Mouse (Mus musculus) hindbrain, embryonic 16.5 days (tissue): ENCODE data around the gene Dennd2a. TPM values are rescaled to one million over a fixed set of nuclear protein-coding genes. Genes with fewer than 3 reads are reported as not detected.

Source experiments
- ATAC-seq: fragments of 200-750 bp; cut with Nextera tagmentation; 2 replicates; pipeline ENCODE4 v1.8.0; 2017; ENCODE audit warnings: moderate TSS enrichment, moderate library complexity
- H3K27ac ChIP-seq: fragments of 300-500 bp; sonication (generic); 2 replicates; pipeline ENCODE4 v1.5.1; 2014; ENCODE audit warnings: low read depth, mild to moderate bottlenecking, control low read depth, low read length, moderate library complexity
- H3K27me3 ChIP-seq: fragments of 300-500 bp; sonication (generic); replicated peaks from 2 replicates; pipeline ENCODE4 v1.6.1; 2014; ENCODE audit warnings: low read length; ENCODE audit not compliant: control insufficient read depth, insufficient read depth
- H3K36me3 ChIP-seq: fragments of 300-500 bp; sonication (generic); 2 replicates; pipeline ENCODE4 v1.6.1; 2014; ENCODE audit warnings: mild to moderate bottlenecking, low read length, moderate library complexity, mixed read lengths; ENCODE audit not compliant: control insufficient read depth, insufficient read depth
- H3K4me1 ChIP-seq: fragments of 300-500 bp; sonication (generic); 2 replicates; pipeline ENCODE4 v1.6.1; 2014; ENCODE audit warnings: low read depth, low read length; ENCODE audit not compliant: control insufficient read depth, insufficient read depth
- H3K4me2 ChIP-seq: fragments of 300-500 bp; sonication (generic); 2 replicates; pipeline ENCODE4 v1.6.1; 2014; ENCODE audit warnings: mild to moderate bottlenecking, low read length, control low read depth, moderate library complexity
- H3K4me3 ChIP-seq: fragments of 300-500 bp; sonication (generic); 2 replicates; pipeline ENCODE4 v1.5.1; 2014; ENCODE audit warnings: mild to moderate bottlenecking, low read length, control low read depth, moderate library complexity
- H3K9ac ChIP-seq: fragments of 300-500 bp; sonication (generic); 2 replicates; pipeline ENCODE4 v1.6.1; 2014; ENCODE audit warnings: low read depth, mild to moderate bottlenecking, control low read depth, low read length, moderate library complexity
- H3K9me3 ChIP-seq: fragments of 300-500 bp; sonication (generic); 2 replicates; pipeline ENCODE4 v1.6.1; 2014; ENCODE audit warnings: mild to moderate bottlenecking, low read length, moderate library complexity; ENCODE audit not compliant: control insufficient read depth
- WGBS: fragments of 180-500 bp; shearing (Covaris S2); extraction: QIAGEN DNeasy Blood & Tissue Kit; methylation state at CpG from one replicate; pipeline ENCODE4 v1.1.7; 2014; 5-methylcytosine and 5-hydroxymethylcytosine counted together
- polyA plus RNA-seq: library from polyadenylated mRNA; unstranded; fragments of >200 nt; fragmentation: Nextera tagmentation; extraction: Ambion mirVana; gene quantifications from 2 replicates; pipeline ENCODE4 v1.2.1, GENCODE M21; 2015

Gene Dennd2a
- polyA plus RNA-seq, 1 experiment from 2014 or later: 12.8 TPM

GRCm38 (mm10) chr6:39497165-39497564 lies 60.5 kb downstream of the Dennd2a start:
- H3K27me3 ChIP-seq: no peaks in the 10 kb centered on the region
- H3K4me3 ChIP-seq: no peak overlapping the region
- no peak for ATAC-seq
- H3K9me3 ChIP-seq: no peaks in the 10 kb centered on the region
- no peak overlapping the region for H3K27ac ChIP-seq
- H3K36me3 ChIP-seq: peaks cover 3% of the 10 kb centered on the region
- H3K4me2 ChIP-seq: no peak overlapping the region
- no peak overlapping the region for H3K9ac ChIP-seq
- WGBS: 73% methylated on average over 4 of the region's 4 CpGs
- no peaks in the 10 kb centered on the region; the same call in 1 of the 2 replicates for H3K4me1 ChIP-seq

- no peaks in the 10 kb centered on the region; the same call in 1 of the 2 replicates for H3K4me1 ChIP-seq
- H3K27me3 ChIP-seq: no peaks in the 10 kb centered on the region
- H3K9me3 ChIP-seq: no peaks in the 10 kb centered on the region
- H3K9ac ChIP-seq: no peak overlapping the region
- no peak overlapping the region for H3K4me2 ChIP-seq
- peak overlapping the region; percentile 19; the same call in 1 of the 2 replicates for H3K27ac ChIP-seq
- WGBS: 50% methylated on average over 12 of the region's 12 CpGs
- no peak overlapping the region for H3K4me3 ChIP-seq
- peaks cover 3% of the 10 kb centered on the region for H3K36me3 ChIP-seq
- peak; percentile 87 for ATAC-seq
These were observed 64.4 kb downstream of the Dennd2a start for GRCm38 (mm10) chr6:39493129-39493714.

DNA sequence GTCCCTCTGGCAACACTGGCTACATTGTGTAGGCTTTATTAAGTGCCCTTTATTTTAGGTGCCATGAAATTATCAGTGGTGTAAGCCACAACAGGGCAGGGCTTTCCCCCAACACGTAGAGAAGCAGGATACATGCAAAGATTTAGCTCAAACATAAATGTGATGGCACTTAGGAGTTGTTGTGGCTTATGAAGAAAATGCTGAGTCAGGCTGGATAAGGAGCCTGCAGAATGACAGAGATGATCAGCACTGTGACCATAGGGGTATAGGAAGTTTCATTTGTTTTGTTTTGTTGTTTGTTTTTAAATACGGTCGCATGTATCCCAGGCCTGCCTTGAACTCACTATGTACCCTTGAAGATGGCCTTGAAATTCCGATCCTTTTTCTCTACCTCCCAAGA lies 65.5 kb downstream of the Dennd2a start:
- Histone ChIP-seq H3K4me2 (no peak overlapping the region), H3K27me3 (no peaks in the 10 kb centered on the region), H3K4me1 (no peaks in the 10 kb centered on the region; the same call in 1 of the 2 replicates), H3K36me3 (peaks cover 9% of the 10 kb centered on the region), H3K9me3 (no peaks in the 10 kb centered on the region), H3K9ac (no peak overlapping the region), H3K27ac (no peak overlapping the region), H3K4me3 (no peak overlapping the region)
- 89% methylated on average over 4 of the region's 4 CpGs for WGBS
- no peak for ATAC-seq

GRCm38 (mm10) chr6:39491203-39491602 lies 66.5 kb downstream of the Dennd2a start:
- Histone ChIP-seq H3K4me2 (no peak overlapping the region), H3K9me3 (no peaks in the 10 kb centered on the region), H3K4me1 (no peaks in the 10 kb centered on the region; the same call in 1 of the 2 replicates), H3K36me3 (peaks cover 12% of the 10 kb centered on the region), H3K4me3 (no peak overlapping the region), H3K27me3 (no peaks in the 10 kb centered on the region), H3K9ac (no peak overlapping the region), H3K27ac (no peak overlapping the region)
- WGBS: 47% methylated on average over 5 of the region's 5 CpGs
- peak; percentile 38; the same call in 1 of the 2 replicates for ATAC-seq

GRCm38 (mm10) chr6:39488292-39488691 lies 69.4 kb downstream of the Dennd2a start:
- Histone ChIP-seq H3K4me2 (no peak overlapping the region), H3K4me1 (no peaks in the 10 kb centered on the region; the same call in 1 of the 2 replicates), H3K9ac (no peak overlapping the region), H3K9me3 (no peaks in the 10 kb centered on the region), H3K27ac (no peak overlapping the region), H3K36me3 (peaks cover 23% of the 10 kb centered on the region), H3K27me3 (no peaks in the 10 kb centered on the region), H3K4me3 (no peak overlapping the region)
- ATAC-seq: no peak
- WGBS: 94% methylated on average over 8 of the region's 8 CpGs

DNA sequence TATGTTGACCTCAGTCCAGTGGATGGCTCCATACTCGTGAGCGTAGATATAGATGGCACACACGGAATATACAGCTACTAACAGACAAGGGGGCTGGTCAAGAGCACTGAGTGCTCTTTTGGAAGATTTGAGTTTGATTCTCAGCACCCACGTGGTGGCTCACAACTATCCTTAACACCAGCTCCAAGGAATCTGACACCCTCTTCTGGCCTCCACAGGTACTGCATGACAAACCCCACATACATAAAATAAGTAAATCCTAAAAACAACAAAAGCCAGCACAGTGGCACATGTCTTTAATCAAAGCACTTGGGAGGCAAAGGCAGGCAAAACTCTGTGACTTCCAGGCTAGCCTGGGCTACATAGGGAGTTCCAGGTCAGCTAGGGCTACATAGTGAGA lies 74.0 kb downstream of the Dennd2a start:
- Histone ChIP-seq H3K27ac (no peak overlapping the region), H3K4me1 (peaks cover under 1% of the 10 kb centered on the region; the same call in 1 of the 2 replicates), H3K9me3 (no peaks in the 10 kb centered on the region), H3K27me3 (no peaks in the 10 kb centered on the region), H3K4me3 (no peak overlapping the region), H3K9ac (no peak overlapping the region), H3K36me3 (peaks cover 42% of the 10 kb centered on the region), H3K4me2 (no peak overlapping the region)
- 97% methylated on average over 4 of the region's 4 CpGs for WGBS
- ATAC-seq: no peak

DNA sequence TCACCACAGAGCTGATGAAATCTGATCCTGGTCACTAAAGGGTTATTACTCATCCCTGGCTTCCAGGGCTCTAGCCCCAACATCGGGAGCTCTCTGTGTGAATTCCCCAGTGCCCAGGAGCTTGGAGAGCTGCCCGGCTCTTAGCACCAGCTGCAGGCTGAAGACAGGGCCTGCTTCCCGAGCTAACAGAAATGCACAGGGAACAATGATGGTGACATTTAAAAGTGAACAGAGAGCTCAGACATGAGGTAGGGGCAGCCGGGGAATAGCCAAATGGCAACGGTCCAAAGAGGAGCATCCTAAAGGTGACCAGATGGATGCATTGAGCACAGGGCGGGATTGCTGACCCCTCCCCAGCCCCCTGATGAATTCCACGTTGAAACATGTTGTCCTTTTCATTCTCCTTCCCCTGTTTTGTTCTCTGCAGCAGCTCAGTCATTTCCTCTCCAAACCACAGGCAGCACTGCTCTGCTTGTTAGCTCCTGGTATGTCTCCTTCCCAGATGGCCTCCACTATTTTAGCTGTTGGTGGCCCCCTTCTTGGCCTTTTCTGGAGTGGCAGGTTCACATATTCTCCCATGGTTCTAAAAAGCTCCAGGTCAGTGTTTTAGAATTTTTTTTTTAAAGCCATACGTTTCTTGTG lies 79.0 kb downstream of the Dennd2a start:
- Histone ChIP-seq H3K9me3 (no peaks in the 10 kb centered on the region), H3K36me3 (peaks cover 22% of the 10 kb centered on the region), H3K27me3 (no peaks in the 10 kb centered on the region), H3K27ac (peak overlapping the region; percentile 74), H3K4me3 (no peak overlapping the region), H3K9ac (peak overlapping the region; percentile 20; the same call in 1 of the 2 replicates), H3K4me1 (peaks cover 11% of the 10 kb centered on the region), H3K4me2 (no peak overlapping the region)
- peak; percentile 84 for ATAC-seq
- 21% methylated on average over 8 of the region's 8 CpGs for WGBS

DNA sequence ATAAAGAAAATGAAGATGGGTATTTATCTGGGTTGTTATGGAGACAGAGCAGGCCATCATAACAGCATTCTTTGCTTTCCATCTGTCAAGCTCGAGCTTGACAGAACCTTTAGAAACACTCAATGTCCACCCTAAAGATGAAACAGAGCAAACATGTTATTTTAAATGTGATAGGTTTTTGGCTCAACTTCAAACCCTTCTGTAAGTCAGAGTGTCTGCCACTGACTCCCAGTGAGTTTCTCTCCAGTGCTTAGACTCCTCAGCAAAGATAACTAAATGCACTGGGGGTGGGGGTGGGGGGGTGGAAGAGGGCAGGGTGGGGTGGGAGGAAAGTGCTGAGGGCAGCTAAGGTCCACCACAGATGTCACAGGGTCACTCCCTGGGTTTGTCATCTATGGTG lies 81.0 kb downstream of the Dennd2a start:
- H3K4me3 ChIP-seq: no peak overlapping the region
- H3K9ac ChIP-seq: no peak overlapping the region
- ATAC-seq: no peak
- peaks cover 10% of the 10 kb centered on the region for H3K36me3 ChIP-seq
- no peak overlapping the region for H3K4me2 ChIP-seq
- H3K9me3 ChIP-seq: no peaks in the 10 kb centered on the region
- no peak overlapping the region for H3K27ac ChIP-seq
- 62% methylated on average over 1 of the region's 1 CpGs for WGBS
- no peaks in the 10 kb centered on the region for H3K27me3 ChIP-seq
- peaks cover 11% of the 10 kb centered on the region for H3K4me1 ChIP-seq

DNA sequence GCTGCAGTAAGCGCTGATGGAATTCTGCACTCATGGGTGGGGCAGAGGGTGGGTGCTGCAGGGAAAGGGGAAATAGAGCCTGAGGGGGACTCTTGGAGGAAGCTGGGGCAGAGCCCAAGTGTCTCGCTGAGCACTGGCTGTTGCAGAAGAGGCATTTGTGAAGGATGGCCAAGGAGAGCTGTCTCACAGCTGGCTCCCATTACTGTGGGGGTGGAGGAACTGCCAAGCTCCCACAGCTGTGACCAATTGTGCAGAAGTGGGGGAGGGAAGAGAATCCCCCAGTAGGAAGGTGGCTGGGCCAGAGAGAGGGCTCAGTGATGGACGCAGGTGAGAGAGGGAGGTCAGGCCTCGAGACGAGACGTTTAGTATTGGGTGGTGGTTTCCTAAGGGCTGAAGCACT lies 83.2 kb downstream of the Dennd2a start:
- Histone ChIP-seq H3K4me3 (no peak overlapping the region), H3K36me3 (peaks cover 11% of the 10 kb centered on the region), H3K9me3 (no peaks in the 10 kb centered on the region), H3K4me2 (no peak overlapping the region), H3K9ac (no peak overlapping the region), H3K4me1 (peaks cover 11% of the 10 kb centered on the region), H3K27me3 (no peaks in the 10 kb centered on the region), H3K27ac (no peak overlapping the region)
- 0 out of 2 replicates have a peak, but pooled peaks have one; percentile 19 for ATAC-seq
- 51% methylated on average over 6 of the region's 6 CpGs for WGBS
